ENCODE assay signal across 9 mouse cellular contexts in the genomic region with DNA sequence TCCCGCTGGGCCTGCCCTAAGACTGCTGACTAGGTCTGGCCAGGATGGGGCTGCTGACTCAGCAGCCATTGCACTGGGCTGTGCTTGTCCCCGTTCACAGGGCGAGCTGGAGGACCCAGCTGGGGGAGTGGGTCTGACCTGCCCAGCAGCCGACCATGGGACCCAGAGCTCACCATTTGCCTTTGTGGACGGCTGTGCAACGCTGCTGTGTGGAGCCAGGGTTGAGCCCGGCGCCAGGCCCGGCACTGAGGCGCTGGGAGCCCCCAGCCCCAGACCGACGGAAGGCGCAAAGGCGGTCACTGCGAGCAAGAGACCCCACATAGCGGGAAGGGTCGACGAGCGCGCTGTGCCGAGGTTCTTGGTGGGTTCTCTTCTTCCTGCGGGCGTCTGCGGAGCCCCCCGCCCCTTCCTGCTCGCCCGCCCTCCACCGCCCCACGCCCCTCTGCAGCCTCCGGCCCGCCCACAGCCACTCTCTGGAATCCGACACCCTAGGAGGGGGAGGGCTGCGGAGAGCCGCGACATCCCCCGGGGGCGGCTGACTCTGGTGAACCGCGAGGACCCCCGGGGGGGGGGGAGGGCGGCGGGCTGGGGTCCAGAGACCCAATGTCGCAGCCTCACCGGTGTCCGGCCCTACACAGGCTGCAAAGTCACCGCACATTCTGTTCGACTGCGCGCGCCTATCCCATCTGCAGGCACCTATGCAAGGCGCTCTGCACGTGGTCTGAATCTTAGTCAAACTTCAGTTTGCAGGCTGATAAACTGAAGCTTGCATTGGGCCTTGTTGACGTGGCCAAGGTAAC. TPM values are rescaled to one million over a fixed set of nuclear protein-coding genes. Genes with fewer than 3 reads are reported as not detected.
DNase-seq lines count a peak whose midpoint lies in the region; TF ChIP-seq lines count a peak whose summit lies in the region.
"Had no signal": no experiment of that assay in that cellular context is flagged by ENCODE, and none has a peak within 500 bp of the region (broad histone marks: within the 10 kb centered on the region; RNA-seq: fewer than 3 reads in every experiment).

A gene (minus strand): TSS at position 389 of the 800 bp plus-strand sequence.

- no peak for TF ChIP-seq CTCF in cerebellum, adult 2 months (IDR thresholded peaks at IDR 0.05; ENCODE audit: borderline replicate concordance, insufficient read depth, low read depth, low read length)

- H3K4me1 ChIP-seq in cerebellum, adult 2 months (ENCODE audit: control insufficient read depth, insufficient read depth, low read length): peaks cover 5% of the 10 kb centered on the region; the same call in 1 of the 2 replicates

- H3K27ac ChIP-seq in cerebellum, adult 2 months (ENCODE audit: insufficient read depth, low read length): no peak within 1 kb of the TSS
- H3K27ac ChIP-seq: macrophage had no signal

- no peak for TF ChIP-seq POLR2A in cerebellum, adult 2 months (IDR thresholded peaks at IDR 0.05; ENCODE audit: borderline replicate concordance, insufficient read depth, low read length)

- no peaks in the 10 kb centered on the region; the same call in 1 of the 2 replicates for H3K27me3 ChIP-seq in cerebellum, adult 2 months (ENCODE audit: control insufficient read depth, insufficient read depth, low read length)

- intact Hi-C loops in heart, postnatal 10 days (cut with DNase I): no loop called here

- DNase-seq in cerebellum, adult 2 months: peak in 1 of 2 experiments; percentile 15
- no peak for DNase-seq in cerebellum, adult 11 months
- DNase-seq in urinary bladder, postnatal 14 days (ENCODE audit: low spot score): peak; percentile 38
- DNase-seq in urinary bladder, adult 18-20 months (ENCODE audit: low spot score in 2 of 2): no peak
- peak; percentile 47 to 50 for DNase-seq in heart, postnatal 10 days
- peak; percentile 53 for DNase-seq in liver
- DNase-seq in ovary, postnatal 14 days (ENCODE audit: low spot score): peak; percentile 17
- DNase-seq in left cerebral cortex, adult 11 months (ENCODE audit: low spot score): no peak

- peak within 1 kb of the TSS; percentile 18 for H3K4me3 ChIP-seq in cerebellum, adult 2 months (replicated peaks; ENCODE audit: insufficient read depth, low read depth, low read length)

- WGBS in cerebellum, adult 2 months: 3% methylated on average over 49 of the region's 53 CpGs

RNA-seq across cellular contexts. Expression of the gene that starts here (rescaled TPM):
- 7.7 and 8.0 TPM in 2 replicates for polyA plus RNA-seq in cerebellum, adult 2 months (2012; rRNA removed)
- total RNA-seq in heart, postnatal 10 days (2021): 10 to 100 TPM; 16.7 to 17.3 TPM
- polyA plus RNA-seq: macrophage had no signal

Comparison
In these comparisons a context has a peak if more than half of its experiments do, and no peak if none do; other contexts are left out.
1. DNase-seq: peak in urinary bladder, postnatal 14 days (single experiment), heart, postnatal 10 days (2 of 2), liver (single experiment) and ovary, postnatal 14 days (single experiment); none in cerebellum, adult 11 months (single experiment), urinary bladder, adult 18-20 months (0 of 2) and left cerebral cortex, adult 11 months (single experiment).